Mouse (Mus musculus) embryonic fibroblast, embryonic 13.5 days (primary cell): ENCODE data around the gene Kazald1. TPM values are rescaled to one million over a fixed set of nuclear protein-coding genes. Genes with fewer than 3 reads are reported as not detected.
"Not testable (repeated sequence)": the region's sequence is repeated elsewhere in the genome, so short reads cannot be mapped to it uniquely, and the experiment has no call there.

ENCODE experiments used
- H3K27ac ChIP-seq: 2 replicates; pipeline ENCODE4 v1.5.1; 2012; ENCODE audit warnings: low read length, control low read depth, inconsistent platforms; ENCODE audit not compliant: insufficient read depth
- H3K4me1 ChIP-seq: 2 replicates; pipeline ENCODE4 v1.6.1; 2011; ENCODE audit warnings: low read length; ENCODE audit not compliant: control insufficient read depth, insufficient read depth
- H3K4me3 ChIP-seq: 2 replicates; pipeline ENCODE4 v1.5.1; 2011; ENCODE audit warnings: mild to moderate bottlenecking, control low read depth, low read length; ENCODE audit not compliant: insufficient read depth
- CTCF ChIP-seq: IDR thresholded peaks from 2 replicates; pipeline ENCODE4 v1.5.1; 2011; ENCODE audit warnings: mild to moderate bottlenecking, control low read depth, low read length, moderate library complexity, borderline replicate concordance; ENCODE audit not compliant: insufficient read depth
- POLR2A ChIP-seq: IDR thresholded peaks from 2 replicates; pipeline ENCODE4 v1.6.1; 2011; ENCODE audit warnings: low read depth, mild to moderate bottlenecking, control low read depth, low read length, moderate library complexity
- polyA plus RNA-seq: library from polyadenylated mRNA; stranded (reverse); fragments of >200 nt; gene quantifications from 2 replicates; pipeline ENCODE4 v1.2.4, GENCODE M21; 2011; ENCODE audit warnings: low read depth; ENCODE audit not compliant: missing spikeins, insufficient read length

Gene Kazald1
- polyA plus RNA-seq, 1 experiment: 7.3 TPM

DNA sequence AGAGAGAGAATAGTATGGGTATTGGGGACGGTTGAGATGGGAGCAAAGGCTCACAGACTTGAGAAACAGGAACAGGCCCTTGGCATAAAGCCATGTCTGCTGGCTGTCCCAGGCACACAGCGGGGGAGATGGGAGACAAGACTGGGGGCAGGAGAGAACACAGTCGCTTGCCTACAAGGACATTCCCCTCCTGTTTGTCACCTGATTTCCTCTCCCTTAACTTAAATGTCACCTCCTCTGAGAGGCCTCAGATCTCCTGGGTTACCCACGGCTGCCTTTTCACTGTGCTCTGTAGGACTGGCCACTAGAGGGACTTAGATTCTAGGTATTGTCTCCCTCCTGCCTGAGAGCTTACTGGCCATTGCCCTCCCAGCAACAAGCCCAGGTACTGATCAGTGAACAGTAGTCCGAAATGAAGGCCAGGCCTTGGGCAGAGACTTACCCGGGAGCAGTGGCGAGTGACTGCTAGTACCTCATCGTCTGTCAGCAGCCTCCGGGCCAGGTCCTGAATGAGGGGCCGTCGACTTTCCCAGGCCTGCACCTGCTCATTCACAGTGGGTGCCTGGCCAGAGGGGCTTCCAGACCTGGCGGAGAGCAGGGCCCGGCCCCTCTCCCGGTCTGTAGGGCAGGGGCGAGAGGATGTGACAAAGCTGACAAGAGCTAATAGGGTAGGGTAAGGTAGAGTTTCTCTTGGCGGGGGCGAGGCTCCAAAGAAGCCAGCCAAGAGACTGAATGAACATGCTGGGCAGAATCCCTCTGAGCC lies 42.3 kb upstream of the Kazald1 start:
- no peak overlapping the region for H3K27ac ChIP-seq
- no peak for TF ChIP-seq POLR2A
- TF ChIP-seq CTCF: 0 out of 2 replicates have a peak, but pooled peaks have one; percentile 16
- no peak overlapping the region for H3K4me3 ChIP-seq
- H3K4me1 ChIP-seq: no peaks in the 10 kb centered on the region

DNA sequence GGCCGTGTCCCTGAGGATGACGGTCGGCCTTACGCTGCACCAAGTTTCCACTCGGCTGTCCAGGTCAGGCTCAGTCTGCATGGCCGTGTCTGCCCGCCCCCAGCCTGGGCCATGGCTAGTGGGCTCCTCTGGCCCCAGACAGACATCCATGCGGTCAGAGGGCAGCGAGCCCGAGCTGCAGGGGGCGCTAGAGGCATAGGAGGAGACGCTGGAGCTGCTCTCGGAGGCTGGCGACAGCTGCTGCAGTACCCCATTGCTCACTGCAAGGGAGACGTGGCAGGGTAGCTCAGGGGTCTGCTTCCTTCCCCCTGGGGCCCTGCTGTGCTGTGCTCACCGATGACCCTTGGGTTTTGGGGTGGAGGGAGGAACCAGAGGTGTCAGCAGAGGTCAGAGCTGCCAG lies 38.2 kb upstream of the Kazald1 start:
- no peaks in the 10 kb centered on the region for H3K4me1 ChIP-seq
- no peak overlapping the region for H3K4me3 ChIP-seq
- no peak overlapping the region for H3K27ac ChIP-seq
- TF ChIP-seq POLR2A (no peak), CTCF (peak; percentile 60; the same call in 1 of the 2 replicates)

DNA sequence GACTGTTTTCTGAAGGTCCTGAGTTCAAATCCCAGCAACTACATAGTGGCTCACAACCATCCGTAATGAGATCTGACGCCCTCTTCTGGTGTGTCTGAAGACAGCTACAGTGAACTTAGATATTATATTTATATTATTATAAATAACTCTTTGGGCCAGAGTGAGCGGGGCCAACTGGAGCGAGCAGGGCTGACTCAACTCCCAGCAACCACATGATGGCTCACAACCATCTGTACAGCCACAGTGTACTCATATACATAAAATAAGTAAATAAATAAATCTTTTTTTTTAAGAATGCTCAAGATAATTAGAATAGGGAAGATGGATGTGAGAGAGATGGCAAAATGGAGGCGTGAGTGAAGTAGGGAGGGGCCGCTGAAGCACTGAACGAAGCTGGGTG lies 36.8 kb upstream of the Kazald1 start:
- not testable (repeated sequence) for H3K27ac ChIP-seq, H3K4me1 ChIP-seq, H3K4me3 ChIP-seq

DNA sequence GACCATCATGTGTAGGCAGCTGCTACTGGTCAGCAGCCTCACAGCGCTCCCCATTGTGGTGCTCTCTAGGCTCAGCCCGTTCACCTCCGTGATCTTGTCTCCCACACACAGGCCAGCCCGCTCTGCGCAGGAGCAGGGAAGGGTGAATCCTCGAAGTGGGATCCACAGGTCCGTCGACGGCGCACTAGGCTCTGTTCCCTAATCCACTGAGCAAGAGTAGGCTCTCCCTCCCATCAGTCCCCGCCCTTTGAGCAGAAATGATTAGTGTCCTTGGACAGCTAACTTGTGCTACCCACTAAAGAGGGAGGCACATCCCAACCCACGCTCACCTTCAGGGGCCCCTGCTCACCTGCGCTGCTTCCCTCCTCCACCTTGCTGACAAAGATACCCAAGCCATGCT lies 34.8 kb upstream of the Kazald1 start:
- Histone ChIP-seq H3K4me3 (no peak overlapping the region), H3K27ac (no peak overlapping the region), H3K4me1 (no peaks in the 10 kb centered on the region)
- TF ChIP-seq POLR2A: no peak
- TF ChIP-seq CTCF: no peak

DNA sequence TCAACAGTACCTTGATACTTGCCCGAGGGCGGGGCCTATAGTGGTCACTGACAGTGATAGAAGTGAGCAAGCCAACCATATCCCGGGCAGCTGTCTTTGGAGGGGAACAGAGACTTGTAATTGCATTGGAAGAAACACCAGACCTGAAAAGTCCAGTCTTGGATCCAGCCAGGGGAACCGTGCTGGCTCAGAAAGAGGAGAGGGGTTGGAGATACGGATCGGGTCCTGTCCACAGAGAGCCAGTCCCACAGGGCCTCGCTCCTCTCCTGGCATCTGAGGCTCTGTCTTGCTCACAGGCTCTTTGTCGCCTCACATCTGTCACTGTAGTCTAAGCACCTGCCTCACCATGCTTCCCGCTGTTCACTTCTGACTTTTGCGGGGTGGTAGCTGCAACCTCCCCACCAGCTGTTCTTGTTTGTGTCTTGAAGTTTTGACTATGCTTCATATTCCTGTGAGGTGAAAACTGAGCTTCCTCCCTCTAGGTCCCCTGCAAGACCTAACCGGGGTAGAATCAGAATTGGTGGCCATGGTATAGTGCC lies 30.6 kb upstream of the Kazald1 start:
- no peak for TF ChIP-seq POLR2A
- TF ChIP-seq CTCF: no peak
- Histone ChIP-seq H3K4me1 (peaks cover 5% of the 10 kb centered on the region; the same call in 1 of the 2 replicates), H3K27ac (no peak overlapping the region), H3K4me3 (no peak overlapping the region)

DNA sequence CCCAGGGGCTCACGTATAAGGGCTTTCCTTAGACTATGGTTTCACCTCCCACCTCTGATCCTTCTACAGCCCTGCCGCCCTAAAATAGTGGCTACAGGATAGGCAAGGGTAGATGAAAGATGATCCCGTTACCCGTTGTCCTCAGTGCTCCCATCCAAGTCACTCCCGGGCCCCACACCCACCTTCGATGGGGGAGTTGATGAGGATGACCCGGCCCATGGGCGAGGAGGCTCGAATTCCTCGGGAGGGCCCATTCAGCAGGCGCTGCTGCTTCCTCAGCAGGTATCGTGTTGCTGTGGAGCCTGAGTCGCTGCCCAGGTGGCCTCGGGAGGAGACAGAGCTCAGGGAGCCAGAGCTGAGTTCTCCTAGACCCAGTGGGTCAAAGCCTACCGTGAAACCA lies 29.8 kb upstream of the Kazald1 start:
- no peak overlapping the region for H3K4me3 ChIP-seq
- TF ChIP-seq POLR2A: no peak
- H3K27ac ChIP-seq: no peak overlapping the region
- H3K4me1 ChIP-seq: peaks cover 9% of the 10 kb centered on the region; the same call in 1 of the 2 replicates

DNA sequence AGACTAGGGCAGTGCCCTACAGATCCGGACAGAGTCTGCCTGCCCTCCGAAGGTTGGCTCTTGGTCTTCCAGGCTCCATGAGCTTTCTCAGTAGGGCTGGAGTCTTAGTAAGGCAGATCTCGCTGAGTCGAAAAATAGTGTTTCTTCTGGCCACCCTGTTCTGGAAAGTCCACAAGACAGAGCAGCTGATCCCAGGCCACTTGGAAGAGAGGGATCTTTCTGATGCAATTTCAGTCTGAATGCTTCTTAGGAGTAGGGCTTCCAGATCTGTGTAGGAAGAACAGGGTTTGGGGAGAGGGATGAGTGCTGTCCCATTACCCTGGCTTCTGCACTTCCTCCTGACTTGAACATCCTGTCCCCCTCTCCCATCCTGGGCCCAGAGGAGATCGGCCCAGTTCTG lies 29.4 kb upstream of the Kazald1 start, which contains the start of gene Pdzd7:
TSS of gene Pdzd7 (minus strand) at position 67 of the 400 bp plus-strand sequence.
- H3K27ac ChIP-seq: no peak within 1 kb of the TSS
- TF ChIP-seq CTCF: no peak
- TF ChIP-seq POLR2A: no peak
- H3K4me1 ChIP-seq: peaks cover 9% of the 10 kb centered on the region; the same call in 1 of the 2 replicates
- H3K4me3 ChIP-seq: peak within 1 kb of the TSS; percentile 69

DNA sequence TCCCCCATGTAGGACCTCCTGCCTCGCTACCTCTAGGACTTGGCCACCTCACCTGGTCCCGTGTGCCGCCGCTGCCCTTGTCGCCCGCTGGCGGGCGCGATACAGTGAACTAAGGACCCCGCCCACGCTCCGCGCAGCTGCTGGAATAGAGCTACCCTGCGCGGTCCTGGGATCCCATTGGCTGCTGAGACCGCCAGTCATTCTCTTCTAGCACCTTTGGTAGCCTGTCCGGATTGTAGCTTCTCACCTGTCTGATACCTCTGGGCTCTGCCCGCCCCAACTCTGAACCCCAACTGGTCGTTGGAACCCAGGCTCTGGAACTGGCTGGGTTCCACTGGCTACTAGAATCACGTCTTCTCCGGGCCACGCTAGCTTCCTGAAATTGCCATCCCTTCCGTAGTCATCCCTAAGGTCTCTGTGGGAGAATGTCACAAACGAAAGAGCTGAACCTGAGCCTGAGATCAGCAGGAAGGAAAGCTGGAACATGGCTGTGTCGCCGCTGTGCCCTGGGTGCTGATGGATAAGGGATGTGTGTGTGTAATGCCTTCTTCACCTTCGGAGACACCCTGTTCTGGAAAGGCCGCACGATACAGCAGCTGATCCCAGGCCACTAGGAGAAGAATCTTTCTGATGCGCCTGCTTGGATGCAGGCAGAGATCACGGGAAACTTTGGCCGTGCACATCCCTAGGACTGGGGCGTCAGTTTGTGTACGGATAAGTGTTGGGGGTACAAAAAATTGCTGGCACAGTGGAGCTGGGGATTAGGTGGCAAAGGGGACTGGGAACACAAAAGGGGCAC lies 28.3 kb upstream of the Kazald1 start:
- Histone ChIP-seq H3K4me3 (peak overlapping the region; percentile 69), H3K27ac (peak overlapping the region; percentile 98), H3K4me1 (peaks cover 9% of the 10 kb centered on the region; the same call in 1 of the 2 replicates)
- TF ChIP-seq CTCF: no peak
- TF ChIP-seq POLR2A: peak; percentile 27; the same call in 1 of the 2 replicates

DNA sequence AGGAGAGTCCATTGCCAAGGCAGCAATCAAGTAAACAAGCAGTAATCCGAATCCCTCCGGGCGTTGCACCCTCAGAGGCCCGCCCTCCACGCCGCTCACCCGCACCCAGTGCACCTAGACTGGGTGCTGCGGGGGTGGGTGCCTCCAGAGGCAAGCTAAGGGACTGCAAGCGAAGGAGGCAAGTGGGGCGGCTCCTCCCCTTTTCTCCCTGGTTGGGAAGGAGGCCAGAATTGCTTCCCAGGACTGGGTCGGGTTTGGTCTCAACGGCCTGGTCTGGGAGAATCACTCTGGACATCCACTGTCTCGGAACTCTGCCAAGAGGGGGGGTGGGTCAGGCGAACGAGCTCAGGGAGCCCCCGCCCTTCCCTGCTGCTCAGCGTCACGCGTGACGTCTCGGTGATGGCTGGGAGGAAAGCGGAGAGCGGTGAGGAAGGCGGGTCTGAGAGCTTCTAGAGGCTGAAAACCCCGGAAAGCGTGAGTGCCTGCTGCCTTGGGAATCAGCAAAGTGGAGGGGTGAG lies 27.6 kb upstream of the Kazald1 start, which contains the start of gene Sfxn3:
TSS of gene Sfxn3 (plus strand) at position 87 of the 518 bp plus-strand sequence.
- TF ChIP-seq CTCF (peak; percentile 21; the same call in 1 of the 2 replicates), POLR2A (peak; percentile 82)
- Histone ChIP-seq H3K4me1 (peaks cover 9% of the 10 kb centered on the region; the same call in 1 of the 2 replicates), H3K4me3 (peak within 1 kb of the TSS; percentile 69)

More for the DNA sequence above, 27.6 kb upstream of the Kazald1 start, which contains the start of gene Sfxn3:
- H3K27ac ChIP-seq: peak within 1 kb of the TSS; percentile 98
